Mouse (Mus musculus) liver, embryonic 14.5 days (tissue): ENCODE results near the gene Shroom3. TPM values are rescaled to one million over a fixed set of nuclear protein-coding genes. Genes with fewer than 3 reads are reported as not detected.

Experiments
- ATAC-seq: fragments of 200-750 bp; cut with Nextera tagmentation; 2 replicates; pipeline ENCODE4 v1.8.0; 2017; ENCODE audit warnings: moderate number of reproducible peaks, mild to moderate bottlenecking, moderate library complexity; ENCODE audit not compliant: insufficient read depth
- DNase-seq, 3 experiments: peaks; one replicate each; pipeline ENCODE4 v3.0.0-alpha.2; 2012 to 2013; ENCODE audit warnings: low read depth in 3 of 3, low spot score in 3 of 3
- H3K27ac ChIP-seq: fragments of 300-500 bp; sonication (generic); 2 replicates; pipeline ENCODE4 v1.5.1; 2014; ENCODE audit warnings: moderate library complexity, mild to moderate bottlenecking, control low read depth, inconsistent platforms
- H3K27me3 ChIP-seq: fragments of 300-500 bp; sonication (generic); 2 replicates; pipeline ENCODE4 v1.6.1; 2014; ENCODE audit warnings: mild to moderate bottlenecking, low read length, moderate library complexity; ENCODE audit not compliant: control insufficient read depth, insufficient read depth
- H3K36me3 ChIP-seq: fragments of 300-500 bp; sonication (generic); replicated peaks from 2 replicates; pipeline ENCODE4 v1.6.1; 2014; ENCODE audit warnings: low read depth; ENCODE audit not compliant: control insufficient read depth, insufficient read depth
- H3K4me1 ChIP-seq, 2 experiments: fragments of 200-500 bp in 1 of 2; fragments of 300-500 bp in 1 of 2; sonication (generic) in 1 of 2; replicated peaks; 2 replicates each; pipeline ENCODE4 v1.6.1; 2012 to 2014; ENCODE audit warnings: antibody characterized with exemption in 1 of 2, inconsistent platforms in 1 of 2, low read length in 1 of 2; ENCODE audit not compliant: control insufficient read depth in 2 of 2, insufficient read depth in 2 of 2
- H3K4me2 ChIP-seq: fragments of 300-500 bp; sonication (generic); 2 replicates; pipeline ENCODE4 v1.6.1; 2014; ENCODE audit warnings: low read depth, mild to moderate bottlenecking, control low read depth, moderate library complexity
- H3K4me3 ChIP-seq, 2 experiments: fragments of 200-500 bp in 1 of 2; fragments of 300-500 bp in 1 of 2; sonication (generic) in 1 of 2; 2 replicates each; pipeline ENCODE4 v1.5.1; 2012 to 2014; ENCODE audit warnings: low read depth in 2 of 2, low read length in 2 of 2, mild to moderate bottlenecking in 2 of 2, control low read depth in 1 of 2, inconsistent platforms in 1 of 2, moderate library complexity in 1 of 2; ENCODE audit not compliant: insufficient read depth in 1 of 2
- H3K9ac ChIP-seq: fragments of 300-500 bp; sonication (generic); replicated peaks from 2 replicates; pipeline ENCODE4 v1.6.1; 2014; ENCODE audit warnings: mild to moderate bottlenecking, control low read depth, moderate library complexity
- H3K9me3 ChIP-seq: fragments of 300-500 bp; sonication (generic); 2 replicates; pipeline ENCODE4 v1.6.1; 2016; ENCODE audit warnings: low read length, mixed read lengths; ENCODE audit not compliant: control insufficient read depth
- CTCF ChIP-seq: IDR thresholded peaks from 2 replicates; pipeline ENCODE4 v1.5.1; 2016; ENCODE audit warnings: antibody characterized with exemption, low read depth, control low read depth
- EP300 ChIP-seq: IDR thresholded peaks from 2 replicates; pipeline ENCODE4 v1.6.1; 2016; ENCODE audit warnings: antibody characterized with exemption, low read depth
- WGBS: fragments of 180-500 bp; shearing (Covaris S2); extraction: QIAGEN DNeasy Blood & Tissue Kit; methylation state at CpG from one replicate; pipeline ENCODE4 v1.1.7; 2014; ENCODE audit not compliant: insufficient replicate concordance; 5-methylcytosine and 5-hydroxymethylcytosine counted together
- polyA plus RNA-seq, 2 experiments: library from polyadenylated mRNA; depleted of rRNA in 1 of 2; stranded (reverse) in 1 of 2; unstranded in 1 of 2; fragments of >200 nt; fragmentation: Nextera tagmentation in 1 of 2; extraction: Ambion mirVana in 1 of 2; gene quantifications; 2 replicates each; pipeline versions ENCODE4 v1.2.1 to v1.2.3; 2012 to 2014

The Shroom3 gene
- polyA plus RNA-seq, 2 experiments: 0.11 to 0.30 TPM

DNA sequence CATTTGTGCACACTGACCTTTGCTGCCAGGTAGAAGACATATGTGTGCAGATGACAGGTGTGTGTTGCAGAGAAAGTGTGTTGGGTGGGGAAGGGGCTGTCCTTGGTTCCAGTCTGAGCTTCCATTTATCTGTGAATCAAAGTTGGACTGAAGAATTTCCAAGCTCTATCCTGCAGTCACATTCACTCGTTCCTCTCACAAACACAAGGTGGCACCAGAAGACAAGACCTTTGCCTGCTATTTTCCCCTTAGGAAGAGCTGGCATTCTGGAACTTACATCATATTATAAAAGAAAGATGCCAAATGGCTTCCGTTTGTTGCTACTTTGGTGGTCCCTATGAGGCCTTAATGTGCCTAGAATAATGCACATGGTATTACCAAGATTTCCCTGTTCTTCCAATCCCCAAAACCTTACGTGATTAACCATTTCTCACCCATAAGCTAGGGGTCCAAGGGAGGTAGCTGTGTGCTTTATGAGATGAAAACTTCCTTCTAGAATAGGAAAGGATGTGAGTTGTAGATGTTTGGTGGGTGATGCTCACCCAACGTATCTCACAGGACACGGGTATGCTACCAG, 45.1 kb downstream of the Shroom3 start:
- DNase-seq (no peak), ATAC-seq (no peak)
- no peak for TF ChIP-seq EP300
- peak; percentile 52; the same call in 1 of the 2 replicates for TF ChIP-seq CTCF

GRCm38 (mm10) chr5:92729221-92729620, 46.0 kb downstream of the Shroom3 start:
- no peaks in the 10 kb centered on the region for H3K27me3 ChIP-seq
- no peak overlapping the region for H3K27ac ChIP-seq
- ATAC-seq: no peak
- TF ChIP-seq EP300: no peak
- no peak for TF ChIP-seq CTCF
- no peaks in the 10 kb centered on the region for H3K9me3 ChIP-seq
- no peak overlapping the region for H3K4me2 ChIP-seq
- DNase-seq: no peak
- H3K4me1 ChIP-seq: no peaks in the 10 kb centered on the region
- no peak overlapping the region for H3K4me3 ChIP-seq
- no peak overlapping the region for H3K9ac ChIP-seq
- no peaks in the 10 kb centered on the region for H3K36me3 ChIP-seq
- WGBS: 44% methylated on average over 6 of the region's 6 CpGs

More for the DNA sequence above, 45.1 kb downstream of the Shroom3 start:
- Histone ChIP-seq H3K36me3 (no peaks in the 10 kb centered on the region), H3K27ac (no peak overlapping the region), H3K4me3 (no peak overlapping the region), H3K9ac (no peak overlapping the region), H3K9me3 (no peaks in the 10 kb centered on the region), H3K27me3 (no peaks in the 10 kb centered on the region), H3K4me1 (no peaks in the 10 kb centered on the region), H3K4me2 (no peak overlapping the region)
- WGBS: 39% methylated on average over 5 of the region's 5 CpGs

GRCm38 (mm10) chr5:92741802-92742201, 58.6 kb downstream of the Shroom3 start:
- no peak for TF ChIP-seq EP300
- no peak for TF ChIP-seq CTCF
- H3K27me3 ChIP-seq: no peaks in the 10 kb centered on the region
- no peak overlapping the region for H3K4me2 ChIP-seq
- 39% methylated on average over 3 of the region's 3 CpGs for WGBS
- no peak overlapping the region for H3K9ac ChIP-seq
- H3K4me1 ChIP-seq: 0 out of 4 replicates have a peak, but pooled peaks cover 0 to 2% of the 10 kb centered on the region in 2 experiments
- DNase-seq (no peak), ATAC-seq (no peak)
- no peaks in the 10 kb centered on the region for H3K36me3 ChIP-seq
- no peaks in the 10 kb centered on the region for H3K9me3 ChIP-seq
- no peak overlapping the region for H3K27ac ChIP-seq
- no peak overlapping the region for H3K4me3 ChIP-seq

GRCm38 (mm10) chr5:92742701-92743100, 59.5 kb downstream of the Shroom3 start:
- DNase-seq (no peak), ATAC-seq (no peak)
- Histone ChIP-seq H3K9me3 (no peaks in the 10 kb centered on the region), H3K4me3 (no peak overlapping the region), H3K9ac (no peak overlapping the region), H3K27me3 (no peaks in the 10 kb centered on the region), H3K4me1 (0 out of 4 replicates have a peak, but pooled peaks cover 0 to 2% of the 10 kb centered on the region in 2 experiments), H3K4me2 (no peak overlapping the region), H3K27ac (no peak overlapping the region), H3K36me3 (no peaks in the 10 kb centered on the region)
- TF ChIP-seq CTCF: no peak
- no peak for TF ChIP-seq EP300
- WGBS: 55% methylated on average over 5 of the region's 5 CpGs

GRCm38 (mm10) chr5:92745390-92746253, 62.4 kb downstream of the Shroom3 start:
- DNase-seq: peak in 1 of 3 experiments; percentile 12
- WGBS: 36% methylated on average over 8 of the region's 8 CpGs
- Histone ChIP-seq H3K27ac (no peak overlapping the region), H3K4me1 (0 out of 4 replicates have a peak, but pooled peaks cover 0 to 2% of the 10 kb centered on the region in 2 experiments), H3K9me3 (no peaks in the 10 kb centered on the region), H3K4me3 (no peak overlapping the region), H3K36me3 (no peaks in the 10 kb centered on the region), H3K27me3 (no peaks in the 10 kb centered on the region), H3K4me2 (no peak overlapping the region), H3K9ac (no peak overlapping the region)
- TF ChIP-seq CTCF: no peak
- TF ChIP-seq EP300: no peak
- ATAC-seq: peak; percentile 55
